Mouse (Mus musculus) MEL (cell line): ENCODE measurements around the gene Artn. TPM values are rescaled to one million over a fixed set of nuclear protein-coding genes. Genes with fewer than 3 reads are reported as not detected.

Experiments used
- DNase-seq: peaks from one replicate; pipeline ENCODE4 v3.0.0; 2011; ENCODE audit warnings: low read depth, low spot score
- H3K27ac ChIP-seq: 2 replicates; pipeline ENCODE4 v1.5.1; 2012; ENCODE audit warnings: low read depth, mild to moderate bottlenecking, control low read depth, low read length, moderate library complexity; ENCODE audit not compliant: control insufficient read depth
- H3K27me3 ChIP-seq, 2 experiments: fragments of 150-350 bp in 1 of 2; sonication (generic) in 1 of 2; 2 replicates each; pipeline ENCODE4 v1.6.1; 2012; ENCODE audit warnings: low read length in 2 of 2, mild to moderate bottlenecking in 2 of 2, improper control_type of control experiment in 1 of 2, moderate library complexity in 1 of 2; ENCODE audit not compliant: insufficient read depth in 2 of 2, control insufficient read depth in 1 of 2
- H3K36me3 ChIP-seq, 2 experiments: 2 replicates each; pipeline ENCODE4 v1.6.1; 2012 to 2014; ENCODE audit warnings: low read length in 2 of 2, improper control_type of control experiment in 1 of 2, inconsistent platforms in 1 of 2, mild to moderate bottlenecking in 1 of 2; ENCODE audit not compliant: insufficient read depth in 2 of 2, control insufficient read depth in 1 of 2
- H3K4me1 ChIP-seq, 2 experiments: fragments of 150-350 bp in 1 of 2; sonication (generic) in 1 of 2; 2 replicates each; pipeline ENCODE4 v1.6.1; 2012; ENCODE audit warnings: low read length in 2 of 2, improper control_type of control experiment in 1 of 2, mild to moderate bottlenecking in 1 of 2; ENCODE audit not compliant: insufficient read depth in 2 of 2, control insufficient read depth in 1 of 2
- H3K4me3 ChIP-seq, 2 experiments: fragments of 150-350 bp in 1 of 2; sonication (generic) in 1 of 2; 2 replicates each; pipeline ENCODE4 v1.5.1; 2012; ENCODE audit warnings: low read depth in 2 of 2, low read length in 2 of 2, mild to moderate bottlenecking in 2 of 2, moderate library complexity in 2 of 2, control low read depth in 1 of 2, improper control_type of control experiment in 1 of 2; ENCODE audit not compliant: control insufficient read depth in 1 of 2, insufficient read depth in 1 of 2
- H3K79me2 ChIP-seq: 2 replicates; pipeline ENCODE4 v1.6.1; 2012; ENCODE audit warnings: mild to moderate bottlenecking, low read length, moderate library complexity; ENCODE audit not compliant: control insufficient read depth, poor library complexity, insufficient read depth
- H3K9ac ChIP-seq: 2 replicates; pipeline ENCODE4 v1.6.1; 2012; ENCODE audit warnings: low read depth, mild to moderate bottlenecking, control low read depth, low read length, moderate library complexity; ENCODE audit not compliant: control insufficient read depth, poor library complexity, severe bottlenecking
- H3K9me3 ChIP-seq: fragments of 150-350 bp; sonication (generic); replicated peaks from 2 replicates; pipeline ENCODE4 v1.6.1; 2012; ENCODE audit warnings: mild to moderate bottlenecking, low read length, improper control_type of control experiment, moderate library complexity; ENCODE audit not compliant: insufficient read depth
- BHLHE40 ChIP-seq: IDR thresholded peaks from 2 replicates; pipeline ENCODE4 v1.6.1; 2012; ENCODE audit warnings: low read depth, mild to moderate bottlenecking, inconsistent platforms, low read length, improper control_type of control experiment, borderline replicate concordance
- CHD1 ChIP-seq: IDR thresholded peaks from 2 replicates; pipeline ENCODE4 v1.6.1; 2012; ENCODE audit warnings: low read depth, mild to moderate bottlenecking, inconsistent platforms, low read length, improper control_type of control experiment
- CHD2 ChIP-seq: IDR thresholded peaks from 2 replicates; pipeline ENCODE4 v1.6.1; 2011; ENCODE audit warnings: low read length, improper control_type of control experiment
- EP300 ChIP-seq, 2 experiments: IDR thresholded peaks; 2 replicates each; pipeline ENCODE4 v1.6.1; 2011; ENCODE audit warnings: improper control_type of control experiment in 2 of 2, low read length in 2 of 2, low read depth in 1 of 2, mild to moderate bottlenecking in 1 of 2
- ETS1 ChIP-seq: IDR thresholded peaks from 2 replicates; pipeline ENCODE4 v1.6.1; 2012; ENCODE audit warnings: low read depth, mild to moderate bottlenecking, inconsistent platforms, low read length, improper control_type of control experiment, moderate library complexity
- GABPA ChIP-seq: IDR thresholded peaks from 2 replicates; pipeline ENCODE4 v1.6.1; 2012; ENCODE audit warnings: low read depth, mild to moderate bottlenecking, inconsistent platforms, low read length, improper control_type of control experiment, moderate library complexity
- GATA1 ChIP-seq: IDR thresholded peaks from 2 replicates; pipeline ENCODE4 v1.6.1; 2011; ENCODE audit warnings: low read depth, low read length, improper control_type of control experiment
- JUND ChIP-seq: IDR thresholded peaks from 2 replicates; pipeline ENCODE4 v1.6.1; 2011; ENCODE audit warnings: low read depth, mild to moderate bottlenecking, improper control_type of control experiment, low read length
- MAFK ChIP-seq: IDR thresholded peaks from 2 replicates; pipeline ENCODE4 v1.6.1; 2011; ENCODE audit warnings: low read depth, mild to moderate bottlenecking, low read length, improper control_type of control experiment, borderline replicate concordance
- MAX ChIP-seq: IDR thresholded peaks from 2 replicates; pipeline ENCODE4 v1.6.1; 2011; ENCODE audit warnings: low read length, improper control_type of control experiment
- MAZ ChIP-seq: IDR thresholded peaks from 2 replicates; pipeline ENCODE4 v1.6.1; 2012; ENCODE audit warnings: low read depth, mild to moderate bottlenecking, inconsistent platforms, low read length, improper control_type of control experiment
- MXI1 ChIP-seq: IDR thresholded peaks from 2 replicates; pipeline ENCODE4 v1.6.1; 2011; ENCODE audit warnings: mild to moderate bottlenecking, low read depth, low read length, improper control_type of control experiment
- MYB ChIP-seq: IDR thresholded peaks from 2 replicates; pipeline ENCODE4 v1.6.1; 2011; ENCODE audit warnings: mild to moderate bottlenecking, low read depth, low read length, improper control_type of control experiment
- NELFE ChIP-seq: IDR thresholded peaks from 2 replicates; pipeline ENCODE4 v1.6.1; 2011; ENCODE audit warnings: low read depth, low read length, improper control_type of control experiment
- NRF1 ChIP-seq: IDR thresholded peaks from 2 replicates; pipeline ENCODE4 v1.6.1; 2014; ENCODE audit warnings: low read depth, mild to moderate bottlenecking, inconsistent platforms, low read length, improper control_type of control experiment, moderate library complexity; ENCODE audit not compliant: poor library complexity, insufficient read depth, severe bottlenecking
- POLR2A ChIP-seq, 2 experiments: IDR thresholded peaks; 2 replicates each; pipeline ENCODE4 v1.6.1; 2011 to 2012; ENCODE audit warnings: low read length in 2 of 2, mild to moderate bottlenecking in 2 of 2, control low read depth in 1 of 2, improper control_type of control experiment in 1 of 2, low read depth in 1 of 2, moderate library complexity in 1 of 2; ENCODE audit not compliant: control insufficient read depth in 1 of 2, insufficient read depth in 1 of 2, poor library complexity in 1 of 2
- POLR2AphosphoS2 ChIP-seq: IDR thresholded peaks from 2 replicates; pipeline ENCODE4 v1.6.1; 2011; ENCODE audit warnings: low read length, improper control_type of control experiment
- TAL1 ChIP-seq: IDR thresholded peaks from 2 replicates; pipeline ENCODE4 v1.6.1; 2012; ENCODE audit warnings: mild to moderate bottlenecking, inconsistent platforms, low read length, moderate library complexity, mixed read lengths
- TBP ChIP-seq: IDR thresholded peaks from 2 replicates; pipeline ENCODE4 v1.8.0; 2011; ENCODE audit warnings: low read depth, low read length, improper control_type of control experiment
- UBTF ChIP-seq: IDR thresholded peaks from 2 replicates; pipeline ENCODE4 v1.6.1; 2012; ENCODE audit warnings: low read depth, mild to moderate bottlenecking, inconsistent platforms, low read length, improper control_type of control experiment, moderate library complexity, borderline replicate concordance; ENCODE audit not compliant: insufficient read depth
- USF1 ChIP-seq: IDR thresholded peaks from 2 replicates; pipeline ENCODE4 v1.6.1; 2014; ENCODE audit warnings: low read depth, mild to moderate bottlenecking, inconsistent platforms, low read length, improper control_type of control experiment, moderate library complexity
- USF2 ChIP-seq, 2 experiments: IDR thresholded peaks; 2 replicates each; pipeline ENCODE4 v1.6.1; 2011 to 2012; ENCODE audit warnings: improper control_type of control experiment in 2 of 2, low read length in 2 of 2, borderline replicate concordance in 1 of 2, inconsistent platforms in 1 of 2, low read depth in 1 of 2, mild to moderate bottlenecking in 1 of 2; ENCODE audit not compliant: insufficient read depth in 1 of 2
- ZC3H11A ChIP-seq: IDR thresholded peaks from 2 replicates; pipeline ENCODE4 v1.6.1; 2012; ENCODE audit warnings: low read depth, mild to moderate bottlenecking, inconsistent platforms, low read length, improper control_type of control experiment
- ZKSCAN1 ChIP-seq: IDR thresholded peaks from 2 replicates; pipeline ENCODE4 v1.6.1; 2012; ENCODE audit warnings: low read depth, mild to moderate bottlenecking, inconsistent platforms, low read length, improper control_type of control experiment, moderate library complexity
- ZNF384 ChIP-seq: IDR thresholded peaks from 2 replicates; pipeline ENCODE4 v1.6.1; 2012; ENCODE audit warnings: low read depth, mild to moderate bottlenecking, inconsistent platforms, low read length, improper control_type of control experiment
- polyA plus RNA-seq, 2 experiments: library from polyadenylated mRNA; stranded (reverse) in 1 of 2; unstranded in 1 of 2; fragments of >175 nt in 1 of 2; fragments of >200 nt in 1 of 2; gene quantifications; 2 replicates each; pipeline versions ENCODE4 v1.2.1 to v1.2.4; 2012; ENCODE audit warnings: low replicate concordance in 2 of 2, low read depth in 1 of 2; ENCODE audit not compliant: insufficient read length in 2 of 2, insufficient read depth in 1 of 2, missing spikeins in 1 of 2
- total RNA-seq: library from RNA; depleted of rRNA; stranded (reverse); fragments of 300-350 nt; gene quantifications from 2 replicates; pipeline ENCODE4 v1.2.3, GENCODE M21; 2012

Gene Artn
- total and polyA plus RNA-seq, 3 experiments, result 0.08 to 0.21 TPM; not detected in 1

- TF ChIP-seq MAZ (no peak), TBP (peak; percentile 59; the same call in 1 of the 2 replicates), USF2 (IDR thresholded peaks at IDR 0.05; ENCODE audit: borderline replicate concordance in 1 of 2, insufficient read depth in 1 of 2, low read depth in 1 of 2, low read length in 2 of 2) (no peak), MAX (peak; percentile 85)
Measured at GRCm38 (mm10) chr4:117891738-117892161, 37.8 kb downstream of the Artn start, which contains the start of gene Dph2 (continued).

GRCm38 (mm10) chr4:117890750-117891149, 38.8 kb downstream of the Artn start:
- no peaks in the 10 kb centered on the region for H3K27me3 ChIP-seq
- no peaks in the 10 kb centered on the region; a peak in 1 of 4 replicates for H3K36me3 ChIP-seq
- H3K9ac ChIP-seq, result peak overlapping the region; percentile 79
- DNase-seq, result no peak
- TF ChIP-seq MAFK (no peak), ETS1 (no peak), JUND (no peak), POLR2AphosphoS2 (no peak), ZKSCAN1 (no peak), BHLHE40 (no peak), POLR2A (IDR thresholded peaks at IDR 0.05; ENCODE audit: control insufficient read depth in 1 of 2, insufficient read depth in 1 of 2, low read depth in 1 of 2, low read length in 2 of 2, poor library complexity in 1 of 2) (no peak), NRF1 (no peak), USF1 (no peak), CHD2 (no peak), GABPA (no peak)
- peaks cover 0 to 11% of the 10 kb centered on the region in 2 experiments; a peak in 3 of 4 replicates for H3K4me1 ChIP-seq
- H3K79me2 ChIP-seq, result peaks cover 23% of the 10 kb centered on the region
- H3K4me3 ChIP-seq, result peak overlapping the region; percentile 88 to 91; a peak in 3 of 4 replicates
- H3K9me3 ChIP-seq, result no peaks in the 10 kb centered on the region
- H3K27ac ChIP-seq, result no peak overlapping the region

DNA sequence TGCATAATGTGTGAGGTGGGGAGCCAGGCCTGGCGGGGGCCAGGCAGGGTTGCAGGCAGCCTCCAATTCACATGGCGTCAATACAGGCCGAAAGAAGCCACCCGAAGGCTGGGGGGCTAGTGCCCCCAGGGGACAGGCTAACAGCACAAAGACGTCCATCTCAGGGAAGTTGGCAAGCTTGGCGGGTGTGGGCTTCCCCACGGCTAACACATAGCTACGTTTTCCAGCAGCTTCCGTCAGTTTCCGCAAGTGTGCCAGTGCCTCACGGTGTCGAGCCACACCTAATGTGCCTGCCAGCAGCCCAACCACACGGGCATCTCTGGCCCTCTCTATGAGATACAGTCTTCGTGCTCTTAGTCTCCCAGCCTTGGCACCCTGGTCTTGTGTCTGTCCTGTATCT, 39.5 kb downstream of the Artn start:
- DNase-seq, result no peak
- TF ChIP-seq MAZ, result no peak
- TF ChIP-seq UBTF, result no peak
- TF ChIP-seq MXI1, result no peak
- no peak for TF ChIP-seq EP300 (IDR thresholded peaks at IDR 0.05; ENCODE audit: low read depth in 1 of 2, low read length in 2 of 2)
- no peak for TF ChIP-seq CHD1
- no peak for TF ChIP-seq ZNF384
- no peak for TF ChIP-seq NELFE
- no peak for TF ChIP-seq TAL1
- TF ChIP-seq ZC3H11A, result no peak
- TF ChIP-seq GATA1, result no peak
- TF ChIP-seq USF2 (IDR thresholded peaks at IDR 0.05; ENCODE audit: borderline replicate concordance in 1 of 2, insufficient read depth in 1 of 2, low read depth in 1 of 2, low read length in 2 of 2), result no peak
- TF ChIP-seq CHD2, result no peak
- TF ChIP-seq MYB, result no peak
- Histone ChIP-seq H3K27ac (no peak overlapping the region), H3K79me2 (peaks cover 25% of the 10 kb centered on the region), H3K9me3 (no peaks in the 10 kb centered on the region), H3K9ac (no peak overlapping the region), H3K4me3 (no peak overlapping the region), H3K27me3 (no peaks in the 10 kb centered on the region), H3K36me3 (peaks cover 0 to 3% of the 10 kb centered on the region in 2 experiments; a peak in 3 of 4 replicates), H3K4me1 (peaks cover 0 to 15% of the 10 kb centered on the region in 2 experiments; a peak in 3 of 4 replicates)
